Mouse (Mus musculus): ENCODE data around the gene Vps35l. TPM values are rescaled to one million over a fixed set of nuclear protein-coding genes. Genes with fewer than 3 reads are reported as not detected.

Gene Vps35l
- total RNA-seq (2021) = 10 to 100 TPM; 54.7 to 60.8 TPM

DNA sequence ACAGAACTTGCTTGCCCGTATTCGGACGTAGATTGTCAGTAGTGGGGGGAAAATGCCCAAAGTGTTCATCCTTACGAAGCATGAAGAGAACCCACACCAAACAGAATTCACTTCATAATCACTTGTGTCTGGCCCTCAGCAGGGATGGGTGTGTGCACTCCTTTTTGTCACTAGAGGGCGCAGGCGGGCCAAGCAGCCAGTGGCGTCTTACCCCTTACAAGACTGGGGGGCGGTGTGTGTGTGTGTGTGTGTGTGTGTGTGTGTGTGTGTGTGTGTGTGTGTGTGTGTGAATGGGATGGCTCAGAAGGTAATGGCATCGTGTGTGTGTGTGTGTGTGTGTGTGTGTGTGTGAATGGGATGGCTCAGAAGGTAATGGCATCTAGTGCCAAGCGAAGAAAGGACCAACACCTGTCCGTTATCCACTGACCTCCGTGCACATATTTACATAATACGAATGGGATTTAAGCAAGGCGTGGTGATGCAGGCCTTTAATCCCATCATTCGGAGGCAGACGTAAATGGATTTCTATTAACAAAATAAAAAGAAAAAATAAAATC lies at the start of gene Vps35l:
Gene Vps35l, plus strand, starts transcription at position 252 of the 557 bp plus-strand sequence.
- DNase-seq = peak; percentile 77 to 78

DNA sequence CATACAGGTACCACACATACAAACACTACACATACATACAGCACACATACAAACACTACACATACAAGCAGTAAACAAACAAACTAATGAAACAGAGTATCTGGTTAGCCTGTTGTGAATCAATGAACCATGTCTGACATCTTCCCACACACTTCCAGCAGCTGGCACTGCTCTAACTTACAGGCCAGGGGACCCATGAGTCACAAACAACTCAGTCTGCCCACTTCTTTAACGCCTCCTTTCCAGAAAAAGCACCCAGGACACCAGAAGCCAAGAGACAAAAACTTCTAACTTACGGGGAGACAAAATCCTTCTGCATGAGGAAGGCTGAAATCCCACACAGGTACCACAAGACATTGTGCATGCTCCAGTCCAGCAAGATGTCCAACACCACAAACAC lies 48.7 kb upstream of the Vps35l start:
- DNase-seq = no peak

DNA sequence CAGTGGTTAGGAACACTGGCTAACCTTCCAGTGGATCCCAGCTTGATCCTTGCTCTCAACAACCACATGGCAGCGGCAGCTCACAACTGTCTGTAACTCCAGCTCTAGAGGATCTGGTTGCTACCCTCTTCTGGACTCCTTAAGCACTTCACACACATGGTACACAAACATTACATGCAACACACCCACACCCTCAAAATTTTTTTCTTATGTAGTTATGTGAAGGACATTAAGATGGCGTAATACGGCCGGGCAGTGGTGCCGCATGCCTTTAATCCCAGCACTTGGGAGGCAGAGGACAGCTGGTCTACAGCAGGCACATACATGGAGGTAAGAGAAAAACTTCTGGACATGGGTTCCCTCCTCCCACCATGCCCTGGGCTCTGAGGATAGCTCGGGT lies 43.9 kb upstream of the Vps35l start:
- no peak for DNase-seq

DNA sequence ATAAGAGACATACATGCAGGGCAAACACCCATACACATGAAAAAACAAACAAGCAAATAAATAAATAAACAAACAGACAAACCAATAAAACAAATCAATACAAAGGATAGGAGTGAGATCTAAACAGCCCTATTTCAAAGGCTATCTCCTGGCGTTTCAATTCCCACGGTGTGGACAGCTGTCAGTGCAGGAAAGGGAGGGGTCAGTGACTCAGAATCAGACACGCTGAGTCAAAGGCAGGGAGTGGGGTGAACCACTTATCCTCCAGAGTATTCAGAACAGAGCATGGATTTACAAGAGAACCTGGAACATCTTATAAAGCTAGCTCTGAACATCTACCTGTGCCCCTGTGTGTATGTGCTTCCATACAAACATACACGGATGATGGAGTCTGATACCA lies 42.9 kb upstream of the Vps35l start:
- DNase-seq = no peak

DNA sequence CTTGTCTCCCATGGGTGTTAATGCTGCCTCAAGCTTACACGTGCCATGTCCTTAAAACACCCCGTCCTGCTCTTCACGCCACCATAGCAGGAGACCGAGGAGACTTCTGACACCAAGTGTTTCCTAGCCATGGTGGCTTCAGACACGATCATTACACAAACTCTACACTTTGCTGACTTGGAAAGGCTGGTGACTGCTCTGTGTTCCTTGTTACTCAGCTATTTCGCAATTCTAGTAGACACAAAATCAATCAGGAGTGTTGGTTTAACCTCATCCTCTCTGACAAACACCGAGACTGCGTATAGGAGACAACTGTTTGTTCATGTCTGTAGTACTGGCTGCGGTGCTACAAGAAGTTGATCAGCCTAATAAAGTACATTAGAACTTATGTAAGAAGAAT lies 41.1 kb upstream of the Vps35l start:
- no peak for DNase-seq

DNA sequence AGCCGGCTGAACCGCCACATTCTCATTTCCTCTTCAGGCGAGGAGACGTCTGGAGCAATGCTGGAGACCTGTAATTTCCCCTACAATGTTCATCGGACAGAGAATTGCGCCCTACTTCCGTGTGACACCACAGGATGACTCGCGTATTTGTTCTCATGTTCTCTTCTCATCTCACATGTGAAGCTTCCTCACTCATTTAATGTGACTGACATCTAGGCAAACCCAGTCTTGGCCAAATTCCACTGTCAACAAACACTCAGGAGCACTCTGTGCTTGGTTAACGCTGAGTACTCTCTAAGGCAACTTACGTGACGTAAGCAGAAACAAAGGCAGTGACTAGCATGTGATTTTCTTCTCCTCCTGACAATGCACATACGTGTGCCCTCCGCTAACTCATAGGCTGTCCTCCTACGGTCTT lies 36.9 kb upstream of the Vps35l start:
- DNase-seq = no peak

DNA sequence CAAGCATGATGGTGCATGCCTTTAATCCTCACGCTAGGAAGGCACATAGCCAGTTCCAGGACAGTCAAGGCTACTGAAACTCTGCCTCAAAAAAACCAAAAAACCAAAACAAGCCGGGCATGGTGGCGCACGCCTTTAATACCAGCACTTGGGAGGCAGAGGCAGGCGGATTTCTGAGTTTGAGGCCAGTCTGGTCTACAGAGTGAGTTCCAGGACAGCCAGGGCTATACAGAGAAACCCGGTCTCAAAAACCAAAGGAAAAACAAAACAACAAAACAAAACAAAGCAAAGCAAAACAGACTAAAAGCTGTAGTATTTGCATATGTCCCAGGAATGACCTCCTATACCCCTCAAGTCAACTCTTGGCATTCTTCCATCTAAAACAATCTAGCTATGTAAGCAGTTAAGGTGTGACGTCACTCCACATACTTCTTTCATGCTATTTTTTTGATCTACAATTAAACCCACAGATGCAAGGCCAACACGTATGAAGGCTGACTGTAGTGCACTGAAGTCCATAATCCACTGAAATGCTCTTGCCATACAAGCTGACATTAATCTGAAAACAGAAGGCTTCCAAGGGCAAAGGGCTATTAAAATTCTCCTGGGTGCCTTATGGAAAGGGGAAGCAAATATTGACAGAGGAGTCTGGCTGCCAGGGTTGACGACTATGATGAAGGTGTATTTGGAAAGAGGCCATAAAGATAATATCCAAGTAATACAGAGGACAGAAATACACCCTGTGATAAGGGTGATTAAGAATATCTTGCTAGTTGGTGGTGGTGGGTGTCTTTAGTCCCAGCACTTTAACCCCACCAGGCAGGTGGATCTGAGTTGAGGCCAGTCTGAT lies 35.8 kb upstream of the Vps35l start:
- DNase-seq = no peak

DNA sequence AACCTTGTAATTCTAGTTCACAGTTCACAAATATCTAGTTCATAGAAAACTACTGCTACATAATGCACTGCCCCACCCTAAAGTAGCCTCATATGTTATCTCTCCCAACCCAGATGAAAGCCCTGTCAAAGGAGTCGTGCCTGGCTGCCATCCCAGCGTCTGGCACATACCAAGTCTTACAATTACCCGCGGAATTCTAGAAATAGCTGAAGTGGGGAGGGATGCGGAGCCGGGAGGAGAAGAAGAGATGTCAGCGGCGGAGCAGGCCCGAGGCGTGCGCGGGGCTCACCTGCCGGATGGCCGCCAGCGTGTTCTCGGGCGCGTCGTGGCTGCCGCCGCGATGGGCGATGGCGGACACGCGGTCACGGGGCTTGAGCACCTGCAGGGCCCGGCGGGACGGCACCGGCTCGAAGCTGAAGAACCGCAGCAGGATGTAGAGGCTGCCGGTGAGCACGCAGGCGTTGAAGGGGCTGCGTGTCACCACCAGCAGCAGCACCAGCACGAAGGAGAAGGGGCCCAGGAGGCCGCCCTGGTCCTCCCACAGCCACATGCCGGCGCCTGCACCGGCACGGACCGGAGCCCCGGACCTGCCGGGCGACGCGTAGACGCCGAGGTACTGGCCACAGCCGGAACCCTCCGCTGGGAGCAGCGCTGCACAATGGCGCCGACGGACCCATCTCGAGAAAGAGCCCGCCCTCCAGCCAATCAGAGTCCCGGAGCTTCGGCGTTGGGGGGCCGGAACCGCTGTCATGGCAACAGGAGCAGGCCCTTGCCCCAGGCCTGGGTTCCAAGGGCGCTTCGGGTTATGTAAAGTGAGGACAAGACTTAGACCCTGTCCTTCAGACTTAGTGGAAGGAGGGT lies 34.7 kb upstream of the Vps35l start, which contains the start of gene Gde1:
Gene Gde1, minus strand, starts transcription at position 678 of the 861 bp plus-strand sequence.
- peak; percentile 92 to 93 for DNase-seq

DNA sequence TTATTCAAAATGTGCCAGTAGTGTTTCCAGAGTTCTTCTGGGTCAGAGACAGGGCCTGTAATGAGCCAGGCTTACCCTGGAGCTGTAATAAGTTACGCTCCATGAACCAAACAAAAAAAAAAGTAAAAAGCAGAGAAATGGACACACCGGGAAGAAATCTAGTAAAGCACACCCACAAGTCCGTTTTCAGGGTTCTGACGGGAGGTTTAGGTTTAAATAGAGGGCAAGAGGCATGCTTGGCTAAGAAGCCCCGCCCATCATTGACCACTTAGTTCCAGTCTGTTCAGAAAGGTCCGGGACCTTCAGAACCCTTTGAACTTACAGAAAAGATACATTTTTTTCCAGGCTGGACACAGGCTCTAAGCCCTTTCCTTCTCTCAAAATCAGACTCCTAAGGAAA lies 34.0 kb upstream of the Vps35l start:
- DNase-seq = no peak

DNA sequence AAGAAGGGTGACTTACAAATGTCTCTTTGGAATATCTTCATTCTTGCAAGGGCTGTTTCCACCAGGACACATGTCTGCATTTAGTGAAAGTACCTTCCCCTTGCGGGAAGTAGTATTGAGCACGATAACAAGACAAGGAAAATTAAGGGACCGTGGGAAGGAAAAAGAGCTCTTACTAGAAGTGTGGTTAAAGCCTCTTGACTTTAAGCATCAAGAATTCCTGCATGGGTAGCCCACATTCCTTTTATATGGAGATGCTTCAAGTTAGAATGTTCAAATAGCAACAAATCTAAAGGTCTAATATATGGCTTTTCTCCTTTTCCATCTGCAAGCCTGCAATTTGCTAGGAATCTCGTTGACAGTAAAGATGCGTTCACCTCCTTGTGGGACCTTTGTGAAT lies 33.5 kb upstream of the Vps35l start:
- no peak for DNase-seq

DNA sequence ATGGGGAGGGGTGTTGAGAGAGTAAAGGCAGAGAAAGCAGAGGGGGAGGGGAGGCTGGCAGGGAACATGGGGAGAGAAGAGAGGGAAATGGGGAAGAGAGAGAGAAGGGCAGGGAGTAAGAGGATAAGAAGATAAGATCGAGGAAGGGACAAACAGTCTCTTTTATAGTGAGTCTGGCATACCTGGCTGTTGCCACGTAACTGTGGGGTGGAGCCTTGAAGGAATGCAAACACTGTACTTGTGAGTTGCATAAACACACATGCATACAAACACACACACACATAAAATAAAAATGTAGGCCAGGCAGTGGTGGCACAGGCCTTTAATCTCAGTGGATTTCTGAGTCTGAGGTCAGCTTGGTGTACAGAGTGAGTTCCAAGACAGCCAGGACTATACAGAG lies 32.8 kb upstream of the Vps35l start:
- DNase-seq = no peak

DNA sequence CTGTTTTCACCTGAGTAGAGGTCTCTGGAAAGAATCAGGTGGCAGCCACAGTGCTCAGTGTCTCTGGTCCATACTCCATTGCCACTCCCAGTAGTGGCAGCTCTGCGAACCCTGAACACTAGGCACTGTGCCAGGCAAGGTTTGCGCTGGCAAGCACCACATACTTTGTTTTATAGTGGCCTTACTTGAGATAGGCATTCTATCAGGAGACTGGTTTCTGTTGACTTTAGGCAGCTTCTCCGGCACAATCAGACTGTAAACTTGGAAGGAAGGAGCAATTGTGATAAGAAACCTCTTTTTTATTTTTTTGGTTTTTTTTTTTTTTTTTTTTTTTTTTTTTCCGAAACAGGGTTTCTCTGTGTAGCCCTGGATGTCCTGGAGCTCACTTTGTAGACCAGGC lies 32.0 kb upstream of the Vps35l start:
- no peak for DNase-seq

DNA sequence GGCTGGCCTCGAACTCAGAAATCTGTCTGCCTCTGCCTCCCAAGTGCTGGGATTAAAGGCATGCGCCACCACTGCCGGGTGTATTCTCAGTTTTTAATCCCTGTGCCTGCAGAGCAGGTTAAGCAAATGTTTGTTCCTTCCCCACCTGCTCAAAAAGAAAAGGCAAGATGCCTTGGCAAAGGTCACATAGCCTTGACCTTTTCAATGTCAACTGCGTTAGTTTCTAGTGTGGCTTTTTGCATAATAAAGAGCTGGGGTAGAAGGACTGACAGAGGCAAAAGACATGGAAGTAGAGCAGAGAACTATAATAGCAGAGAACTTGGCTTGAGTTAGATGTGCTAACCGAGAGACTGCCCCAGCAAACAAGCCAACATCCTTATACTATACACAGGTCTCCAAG lies 29.2 kb upstream of the Vps35l start:
- DNase-seq = no peak

DNA sequence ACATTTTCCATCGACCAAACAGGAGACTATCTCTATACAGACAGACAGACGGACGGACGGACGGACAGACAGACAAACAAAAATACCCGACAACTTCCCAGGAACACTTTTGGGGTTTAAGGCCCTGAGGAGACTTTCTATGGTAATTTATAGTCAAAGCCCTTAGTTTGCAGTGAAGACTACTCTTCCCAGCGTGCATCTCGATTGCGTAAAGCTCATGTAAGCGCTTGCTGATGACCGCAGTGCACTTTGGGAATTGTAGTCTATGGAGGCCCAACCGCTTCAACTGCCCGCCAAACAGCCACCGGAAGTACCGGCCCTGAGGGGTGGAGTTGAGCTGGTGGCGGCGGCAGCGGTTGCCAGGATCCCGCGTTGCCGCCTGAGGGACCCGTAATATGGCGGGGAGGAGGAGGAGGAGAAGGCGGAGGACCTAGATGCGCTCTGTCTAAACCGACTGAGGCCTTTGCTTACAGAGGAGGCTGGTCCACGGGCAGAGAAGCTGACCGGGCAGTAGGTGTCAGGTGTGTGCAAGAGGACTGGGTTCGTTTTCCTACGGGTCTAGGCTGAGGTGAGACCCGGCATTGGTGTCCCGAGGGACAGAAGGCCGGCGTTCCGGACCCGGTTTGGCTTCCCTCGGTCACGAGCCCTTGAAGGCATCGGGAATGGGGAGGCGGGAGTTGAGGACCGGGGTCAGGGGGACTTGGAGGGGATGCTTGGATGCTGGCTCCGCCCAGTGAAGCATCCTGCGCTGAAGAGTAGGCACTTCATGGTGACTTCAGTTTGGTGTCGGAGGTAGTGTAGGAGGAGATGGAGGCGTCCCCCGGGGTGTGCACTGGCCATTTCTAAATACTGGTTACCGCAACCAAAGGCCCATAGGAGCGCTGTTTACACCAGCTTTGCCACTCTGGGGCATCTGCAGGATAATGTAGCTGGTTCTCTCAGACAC lies 27.5 kb upstream of the Vps35l start, which contains the start of gene Ccp110:
Gene Ccp110, plus strand, starts transcription at position 325 of the 946 bp plus-strand sequence.
- peak; percentile 94 to 96 for DNase-seq

DNA sequence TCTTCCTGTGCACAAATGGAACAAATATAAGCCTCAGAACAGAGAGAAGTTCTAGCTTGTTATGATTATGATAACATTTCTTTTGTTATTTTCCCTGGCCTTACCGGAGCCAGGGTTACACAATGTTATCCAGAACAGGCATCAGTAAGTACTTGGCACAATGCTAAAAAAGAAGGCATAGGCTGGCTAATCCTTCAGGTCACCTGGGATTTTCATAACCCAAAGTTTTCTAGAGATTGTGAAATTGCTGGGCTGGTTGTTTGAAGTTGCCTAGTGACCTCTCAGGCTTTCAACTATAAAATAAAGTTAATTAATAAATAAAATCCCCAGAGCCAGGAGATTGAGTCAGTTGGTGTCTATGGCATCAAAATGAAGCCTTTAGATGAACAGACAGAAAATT lies 25.2 kb upstream of the Vps35l start:
- no peak for DNase-seq

DNA sequence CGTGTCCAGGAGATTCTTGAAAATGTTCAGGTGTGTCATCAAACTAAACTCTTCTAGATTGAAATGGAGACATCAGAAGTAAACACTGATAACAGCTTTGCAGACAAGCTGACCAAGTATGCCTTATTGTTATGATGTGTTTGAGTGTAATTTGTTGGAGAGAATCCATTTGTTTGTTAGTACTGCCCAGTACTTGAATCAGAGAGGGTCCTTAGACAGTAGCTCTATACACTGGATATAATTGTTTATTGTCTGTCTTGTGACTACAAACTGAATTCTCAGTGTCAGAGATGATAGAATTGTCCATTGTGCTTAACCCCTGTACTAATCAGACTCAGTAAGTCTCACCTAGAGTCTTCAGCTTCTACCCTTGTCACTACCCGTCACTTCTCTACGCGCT lies 22.0 kb upstream of the Vps35l start:
- no peak for DNase-seq

DNA sequence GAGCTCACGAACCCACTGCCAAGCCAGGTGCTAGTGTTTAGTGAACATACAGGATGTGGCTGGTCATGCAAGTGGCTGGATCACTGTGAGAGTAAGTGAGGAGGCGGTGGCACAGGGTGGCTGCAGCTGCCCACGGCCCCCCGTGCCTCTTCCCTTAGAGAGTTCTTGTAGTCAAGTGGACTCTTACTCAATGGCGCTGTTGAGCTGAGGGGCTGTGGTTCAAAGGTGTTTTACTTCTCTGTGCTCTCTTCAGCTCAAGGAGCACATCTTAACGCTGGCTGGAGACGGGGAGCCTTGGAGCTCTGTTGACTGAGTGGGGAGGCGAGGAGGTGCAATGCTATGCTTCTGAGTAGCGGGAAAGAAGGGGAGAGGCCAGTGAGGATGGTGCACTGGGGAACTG lies 16.1 kb upstream of the Vps35l start:
- no peak for DNase-seq

DNA sequence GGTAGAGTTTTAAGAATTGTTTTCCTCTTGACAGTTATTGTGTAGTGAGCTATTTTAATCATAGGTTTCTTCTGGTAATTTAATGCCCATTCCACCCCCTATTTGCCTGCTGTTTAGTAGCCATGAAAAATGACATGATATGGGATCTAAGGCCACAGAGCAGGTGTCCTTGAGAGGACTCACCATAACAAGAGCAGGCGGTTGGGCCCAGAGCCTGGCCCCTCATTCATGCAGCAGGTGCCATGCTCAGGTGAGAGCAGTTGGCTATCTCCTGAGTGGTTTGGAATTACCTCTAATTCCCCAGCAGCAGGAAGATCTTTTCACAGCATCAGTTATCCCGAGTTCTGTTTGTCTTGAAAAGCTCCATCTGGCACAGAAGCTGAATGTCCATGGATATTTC lies 14.6 kb upstream of the Vps35l start:
- no peak for DNase-seq

DNA sequence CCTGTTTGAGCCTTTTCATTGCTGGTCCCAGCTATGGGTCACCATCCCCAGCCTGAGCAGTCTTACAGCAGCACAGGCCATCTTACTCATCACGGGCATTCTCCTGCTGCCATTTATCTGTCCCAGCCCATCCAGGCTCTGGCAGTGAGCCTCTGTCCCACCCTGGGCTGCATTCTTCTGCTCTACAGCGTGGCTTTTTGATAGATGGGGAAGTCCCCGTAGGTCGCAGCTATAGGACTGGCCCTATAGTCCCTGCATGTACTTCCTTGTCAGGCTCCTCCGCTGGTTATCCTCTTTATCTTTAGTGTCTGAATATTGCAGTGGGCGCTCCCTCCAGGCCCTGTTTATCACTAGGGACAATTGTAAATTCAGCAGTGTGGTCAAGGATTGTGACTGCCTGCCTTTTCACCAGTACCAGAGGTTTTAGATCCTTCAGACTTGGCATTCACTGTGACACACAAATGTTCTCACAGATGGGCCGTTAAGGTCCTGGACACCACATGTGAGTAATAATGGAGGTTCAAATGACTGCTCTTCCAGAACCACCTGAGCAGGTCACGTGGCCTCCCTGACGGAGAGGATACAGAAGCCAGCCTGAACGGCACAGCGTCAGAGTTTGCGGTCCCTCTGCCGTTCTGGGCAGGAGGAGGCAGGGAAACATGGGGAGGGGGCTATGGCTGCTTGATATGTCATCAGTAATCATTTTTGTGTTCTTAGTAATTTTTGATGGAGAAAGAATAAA lies 11.0 kb upstream of the Vps35l start:
- DNase-seq = no peak

DNA sequence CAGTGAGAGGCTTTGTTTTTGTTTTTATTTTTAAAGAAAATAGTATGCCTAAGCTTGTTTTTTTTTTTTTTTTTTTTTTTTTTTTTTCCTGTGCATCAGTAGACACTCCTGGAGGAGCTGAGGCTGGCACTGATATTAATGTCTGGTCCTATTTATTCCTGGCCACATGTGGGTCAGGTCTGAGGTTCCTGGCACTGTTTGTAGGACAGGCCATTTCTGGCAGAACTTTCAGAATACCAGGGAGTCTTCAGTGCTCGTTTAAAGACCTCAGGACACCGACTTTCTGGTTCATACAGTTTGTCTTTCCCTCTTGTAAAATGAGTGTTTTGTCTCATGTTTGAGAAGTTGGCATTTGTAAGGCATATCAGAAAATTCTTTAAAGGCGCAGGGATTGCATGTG lies 8.2 kb upstream of the Vps35l start:
- no peak for DNase-seq

DNA sequence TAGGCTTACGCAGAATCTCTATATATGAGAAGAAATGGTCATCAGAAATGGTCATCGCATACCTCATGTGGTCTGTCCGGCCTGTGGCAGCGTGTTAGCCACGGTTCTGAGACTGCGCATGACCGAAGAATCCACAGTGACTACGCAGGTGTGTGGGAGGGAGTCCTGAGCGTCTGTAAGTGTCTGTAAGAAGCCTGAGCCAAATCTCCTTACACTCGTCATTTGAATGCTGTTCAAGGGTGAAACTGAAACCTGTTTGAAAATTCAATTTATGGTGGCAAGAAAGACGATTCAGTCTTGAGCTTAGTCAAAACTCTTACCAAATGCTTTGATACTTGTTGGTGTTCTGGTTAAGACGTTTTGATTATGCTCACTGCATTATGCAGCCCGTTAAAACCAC lies 6.8 kb upstream of the Vps35l start:
- no peak for DNase-seq
